Mouse (Mus musculus): Measurements from ENCODE around the gene Med16. TPM values are rescaled to one million over a fixed set of nuclear protein-coding genes. Genes with fewer than 3 reads are reported as not detected.

The Med16 gene
- polyA plus RNA-seq, 1 experiment from 2014 or later, result 44.9 TPM

- no peak for TF ChIP-seq CTCF (IDR thresholded peaks at IDR 0.05; ENCODE audit: low read depth)
- Histone ChIP-seq H3K36me3 (ENCODE audit: insufficient read depth, low read length) (peaks cover 1% of the 10 kb centered on the region; the same call in 1 of the 2 replicates), H3K27ac (peak overlapping the region; percentile 20; the same call in 1 of the 2 replicates), H3K4me3 (replicated peaks; ENCODE audit: low read depth, low read length) (peak overlapping the region; percentile 91), H3K9ac (ENCODE audit: low read depth, low read length) (peak overlapping the region; percentile 93; the same call in 1 of the 2 replicates), H3K4me2 (ENCODE audit: low read length) (peak overlapping the region; percentile 68), H3K4me1 (replicated peaks; ENCODE audit: insufficient read depth, low read length) (peaks cover 21% of the 10 kb centered on the region), H3K9me3 (replicated peaks; ENCODE audit: low read length) (no peaks in the 10 kb centered on the region), H3K27me3 (ENCODE audit: insufficient read depth, low read length) (peaks cover 18% of the 10 kb centered on the region)
- DNase-seq (ENCODE audit: low spot score) (no peak), ATAC-seq (replicated peaks; ENCODE audit: low FRiP score, low read depth) (no peak)
- 7% methylated on average over 15 of the region's 15 CpGs for WGBS
Observed at GRCm38 (mm10) chr10:79925785-79926490, 17.2 kb upstream of the Med16 start.

GRCm38 (mm10) chr10:79924998-79925784 is 16.5 kb upstream of the Med16 start:
- Histone ChIP-seq H3K27ac (no peak overlapping the region), H3K4me3 (replicated peaks; ENCODE audit: low read depth, low read length) (no peak overlapping the region), H3K4me1 (replicated peaks; ENCODE audit: insufficient read depth, low read length) (peaks cover 26% of the 10 kb centered on the region), H3K36me3 (ENCODE audit: insufficient read depth, low read length) (no peaks in the 10 kb centered on the region), H3K9ac (ENCODE audit: low read depth, low read length) (no peak overlapping the region), H3K9me3 (replicated peaks; ENCODE audit: low read length) (no peaks in the 10 kb centered on the region), H3K4me2 (ENCODE audit: low read length) (peak overlapping the region; percentile 68; the same call in 1 of the 2 replicates), H3K27me3 (ENCODE audit: insufficient read depth, low read length) (peaks cover 25% of the 10 kb centered on the region)
- ATAC-seq (replicated peaks; ENCODE audit: low FRiP score, low read depth) (no peak), DNase-seq (ENCODE audit: low spot score) (peak; percentile 92)
- peak; percentile 100 for TF ChIP-seq CTCF (IDR thresholded peaks at IDR 0.05; ENCODE audit: low read depth)
- 10% methylated on average over 29 of the region's 29 CpGs for WGBS

GRCm38 (mm10) chr10:79921572-79921971 is 12.8 kb upstream of the Med16 start:
- WGBS, result 4% methylated on average over 34 of the region's 34 CpGs
- H3K36me3 ChIP-seq (ENCODE audit: insufficient read depth, low read length), result no peaks in the 10 kb centered on the region

GRCm38 (mm10) chr10:79920958-79921535 is 12.3 kb upstream of the Med16 start, which contains the start of gene R3hdm4:
Gene R3hdm4, minus strand, starts transcription at chr10:79921208.
- no peak within 1 kb of the TSS for H3K27ac ChIP-seq
- H3K4me1 ChIP-seq (replicated peaks; ENCODE audit: insufficient read depth, low read length), result peaks cover 20% of the 10 kb centered on the region
- no peaks in the 10 kb centered on the region for H3K36me3 ChIP-seq (ENCODE audit: insufficient read depth, low read length)
- 7% methylated on average over 37 of the region's 41 CpGs for WGBS
- ATAC-seq (replicated peaks; ENCODE audit: low FRiP score, low read depth), result no peak
- peaks cover 46% of the 10 kb centered on the region for H3K27me3 ChIP-seq (ENCODE audit: insufficient read depth, low read length)
- H3K4me2 ChIP-seq (ENCODE audit: low read length), result peak within 1 kb of the TSS; percentile 48
- H3K9ac ChIP-seq (ENCODE audit: low read depth, low read length), result 0 out of 2 replicates have a peak within 1 kb of the TSS, but pooled peaks have one; percentile 35
- no peak for TF ChIP-seq CTCF (IDR thresholded peaks at IDR 0.05; ENCODE audit: low read depth)
- H3K9me3 ChIP-seq (replicated peaks; ENCODE audit: low read length), result no peaks in the 10 kb centered on the region
- H3K4me3 ChIP-seq (replicated peaks; ENCODE audit: low read depth, low read length), result peak within 1 kb of the TSS; percentile 26
- no peak for DNase-seq (ENCODE audit: low spot score)

More at GRCm38 (mm10) chr10:79921572-79921971, 12.8 kb upstream of the Med16 start:
- peak overlapping the region; percentile 26 for H3K4me3 ChIP-seq (replicated peaks; ENCODE audit: low read depth, low read length)
- no peak overlapping the region for H3K27ac ChIP-seq
- peaks cover 46% of the 10 kb centered on the region for H3K27me3 ChIP-seq (ENCODE audit: insufficient read depth, low read length)
- H3K4me2 ChIP-seq (ENCODE audit: low read length), result peak overlapping the region; percentile 48
- H3K4me1 ChIP-seq (replicated peaks; ENCODE audit: insufficient read depth, low read length), result peaks cover 18% of the 10 kb centered on the region
- ATAC-seq (replicated peaks; ENCODE audit: low FRiP score, low read depth) (no peak), DNase-seq (ENCODE audit: low spot score) (no peak)
- H3K9ac ChIP-seq (ENCODE audit: low read depth, low read length), result 0 out of 2 replicates have a peak overlapping the region, but pooled peaks have one; percentile 35
- no peaks in the 10 kb centered on the region for H3K9me3 ChIP-seq (replicated peaks; ENCODE audit: low read length)
- no peak for TF ChIP-seq CTCF (IDR thresholded peaks at IDR 0.05; ENCODE audit: low read depth)

- H3K36me3 ChIP-seq (ENCODE audit: insufficient read depth, low read length), result no peaks in the 10 kb centered on the region
- TF ChIP-seq CTCF (IDR thresholded peaks at IDR 0.05; ENCODE audit: low read depth), result no peak
- no peak for DNase-seq (ENCODE audit: low spot score)
- peaks cover 46% of the 10 kb centered on the region for H3K27me3 ChIP-seq (ENCODE audit: insufficient read depth, low read length)
- H3K4me2 ChIP-seq (ENCODE audit: low read length), result peak overlapping the region; percentile 48
- H3K27ac ChIP-seq, result no peak overlapping the region
- 16% methylated on average over 26 of the region's 26 CpGs for WGBS
- ATAC-seq (replicated peaks; ENCODE audit: low FRiP score, low read depth), result 0 out of 2 replicates have a peak, but pooled peaks have one; percentile 9
- H3K4me1 ChIP-seq (replicated peaks; ENCODE audit: insufficient read depth, low read length), result peaks cover 27% of the 10 kb centered on the region
- no peak overlapping the region for H3K9ac ChIP-seq (ENCODE audit: low read depth, low read length)
- H3K9me3 ChIP-seq (replicated peaks; ENCODE audit: low read length), result no peaks in the 10 kb centered on the region
- H3K4me3 ChIP-seq (replicated peaks; ENCODE audit: low read depth, low read length), result peak overlapping the region; percentile 26; the same call in 1 of the 2 replicates
Observed at GRCm38 (mm10) chr10:79920056-79920890, 11.6 kb upstream of the Med16 start.
